Comparison of ENCODE assay signal across 12 mouse cellular contexts in genomic region chr19:6063081-6063480, GRCm38 (mm10). TPM values are rescaled to one million over a fixed set of nuclear protein-coding genes. Genes with fewer than 3 reads are reported as not detected.
A peak's percentile ranks its signal among the peaks of the same experiment; 100 is the strongest.
DNase-seq lines count a peak whose midpoint lies in the region; ATAC-seq and TF ChIP-seq lines count a peak whose summit lies in the region.
"Had no signal": no experiment of that assay in that cellular context is flagged by ENCODE, and none has a peak within 500 bp of the region (broad histone marks: within the 10 kb centered on the region; RNA-seq: fewer than 3 reads in every experiment).

No protein-coding gene starts in this region.

- no peak overlapping the region for H3K4me3 ChIP-seq in forebrain, embryonic 13.5 days
- H3K4me3 ChIP-seq in forebrain, embryonic 14.5 days (ENCODE audit: low read depth, low read length) = no peak overlapping the region
- peak overlapping the region; percentile 69 for H3K4me3 ChIP-seq in megakaryocyte, embryonic 14.5 days (replicated peaks)
- H3K4me3 ChIP-seq in intestine, embryonic 15.5 days (replicated peaks) = no peak overlapping the region
- no peak overlapping the region for H3K4me3 ChIP-seq in midbrain, embryonic 14.5 days (replicated peaks; ENCODE audit: low read depth, low read length)
- no peak overlapping the region for H3K4me3 ChIP-seq in gastrocnemius, adult 2 months

- peaks cover 57% of the 10 kb centered on the region for H3K4me1 ChIP-seq in forebrain, embryonic 13.5 days
- H3K4me1 ChIP-seq in forebrain, embryonic 14.5 days (ENCODE audit: control insufficient read depth, insufficient read depth, low read length) = peaks cover 23% of the 10 kb centered on the region
- H3K4me1 ChIP-seq in megakaryocyte, embryonic 14.5 days = peaks cover 65% of the 10 kb centered on the region
- H3K4me1 ChIP-seq in intestine, embryonic 15.5 days (replicated peaks) = peaks cover 29% of the 10 kb centered on the region
- peaks cover 32% of the 10 kb centered on the region for H3K4me1 ChIP-seq in midbrain, embryonic 14.5 days (ENCODE audit: control insufficient read depth, insufficient read depth, low read length)

- peak overlapping the region; percentile 26; the same call in 1 of the 2 replicates for H3K9ac ChIP-seq in forebrain, embryonic 13.5 days
- H3K9ac ChIP-seq in forebrain, embryonic 14.5 days (ENCODE audit: low read length) = no peak overlapping the region
- H3K9ac ChIP-seq in intestine, embryonic 15.5 days = no peak overlapping the region
- no peak overlapping the region for H3K9ac ChIP-seq in midbrain, embryonic 14.5 days (replicated peaks; ENCODE audit: low read length)

- H3K27ac ChIP-seq in forebrain, embryonic 13.5 days = no peak overlapping the region
- no peak overlapping the region for H3K27ac ChIP-seq in forebrain, embryonic 14.5 days (ENCODE audit: low read depth, low read length)
- no peak overlapping the region for H3K27ac ChIP-seq in intestine, embryonic 15.5 days
- H3K27ac ChIP-seq in midbrain, embryonic 14.5 days (replicated peaks; ENCODE audit: low read depth, low read length) = no peak overlapping the region
- H3K27ac ChIP-seq in gastrocnemius, adult 2 months = no peak overlapping the region

- H3K4me2 ChIP-seq in forebrain, embryonic 13.5 days = peak overlapping the region; percentile 100
- no peak overlapping the region for H3K4me2 ChIP-seq in forebrain, embryonic 14.5 days (ENCODE audit: low read length)
- H3K4me2 ChIP-seq in intestine, embryonic 15.5 days (replicated peaks) = peak overlapping the region; percentile 95; the same call in 1 of the 2 replicates
- H3K4me2 ChIP-seq in midbrain, embryonic 14.5 days (ENCODE audit: low read length) = peak overlapping the region; percentile 100; the same call in 1 of the 2 replicates

- TF ChIP-seq CTCF in gastrocnemius, adult 2 months (IDR thresholded peaks at IDR 0.05) = no peak

- DNase-seq in forebrain, embryonic 14.5 days (ENCODE audit: low spot score) = no peak
- no peak for DNase-seq in midbrain, embryonic 14.5 days
- no peak for DNase-seq in gastrocnemius, adult 2 months
- no peak for DNase-seq in kidney, adult 8-10 months
- DNase-seq: B cell, adult 2 months; cerebellum, adult 9-10 months; heart, adult 18-20 months; kidney, adult 18-20 months had no signal

- WGBS in forebrain, embryonic 13.5 days = 95% methylated on average over 6 of the region's 6 CpGs
- WGBS in forebrain, embryonic 14.5 days = 92% methylated on average over 6 of the region's 6 CpGs
- WGBS in intestine, embryonic 15.5 days = 89% methylated on average over 6 of the region's 6 CpGs
- 96% methylated on average over 6 of the region's 6 CpGs for WGBS in midbrain, embryonic 14.5 days

- H3K9me3 ChIP-seq in forebrain, embryonic 13.5 days (replicated peaks) = no peaks in the 10 kb centered on the region
- no peaks in the 10 kb centered on the region for H3K9me3 ChIP-seq in forebrain, embryonic 14.5 days (replicated peaks; ENCODE audit: control insufficient read depth, low read length)
- no peaks in the 10 kb centered on the region for H3K9me3 ChIP-seq in megakaryocyte, embryonic 14.5 days
- no peaks in the 10 kb centered on the region for H3K9me3 ChIP-seq in intestine, embryonic 15.5 days
- no peaks in the 10 kb centered on the region for H3K9me3 ChIP-seq in midbrain, embryonic 14.5 days (ENCODE audit: control insufficient read depth, low read length)

- peaks cover 18% of the 10 kb centered on the region for H3K36me3 ChIP-seq in forebrain, embryonic 13.5 days (ENCODE audit: poor library complexity, severe bottlenecking)
- peaks cover 15% of the 10 kb centered on the region; the same call in 1 of the 2 replicates for H3K36me3 ChIP-seq in forebrain, embryonic 14.5 days (ENCODE audit: control insufficient read depth, insufficient read depth, low read length)
- H3K36me3 ChIP-seq in megakaryocyte, embryonic 14.5 days (replicated peaks; ENCODE audit: low read length) = peaks cover 25% of the 10 kb centered on the region
- 0 out of 2 replicates have a peak, but pooled peaks cover 3% of the 10 kb centered on the region for H3K36me3 ChIP-seq in intestine, embryonic 15.5 days
- H3K36me3 ChIP-seq in midbrain, embryonic 14.5 days (ENCODE audit: control insufficient read depth, insufficient read depth, low read length) = peaks cover 7% of the 10 kb centered on the region

- intact Hi-C loops in gastrocnemius, adult 2 months (cut with DNase I) = no loop called here

- no peaks in the 10 kb centered on the region for H3K27me3 ChIP-seq in forebrain, embryonic 13.5 days
- H3K27me3 ChIP-seq in forebrain, embryonic 14.5 days (replicated peaks; ENCODE audit: control insufficient read depth, insufficient read depth, low read length) = no peaks in the 10 kb centered on the region
- H3K27me3 ChIP-seq in megakaryocyte, embryonic 14.5 days (replicated peaks) = no peaks in the 10 kb centered on the region
- H3K27me3 ChIP-seq in intestine, embryonic 15.5 days (replicated peaks) = no peaks in the 10 kb centered on the region
- no peaks in the 10 kb centered on the region for H3K27me3 ChIP-seq in midbrain, embryonic 14.5 days (ENCODE audit: control insufficient read depth, insufficient read depth, low read length)

- no peak for ATAC-seq in forebrain, embryonic 13.5 days
- no peak for ATAC-seq in forebrain, embryonic 14.5 days
- no peak for ATAC-seq in megakaryocyte, adult 5-6 weeks (ENCODE audit: poor library complexity, severe bottlenecking)
- ATAC-seq in intestine, embryonic 15.5 days = no peak
- ATAC-seq in midbrain, embryonic 14.5 days (ENCODE audit: low FRiP score, low TSS enrichment) = no peak

RNA-seq across cellular contexts. Expression of gene Znhit2, which starts 2.1 kb away (rescaled TPM):
- 31.1 and 33.7 TPM in 2 replicates for polyA plus RNA-seq in forebrain, embryonic 13.5 days (2015; fragmentation: Nextera tagmentation; extraction: Ambion mirVana)
- 38.2 and 40.5 TPM in 2 replicates for polyA plus RNA-seq in forebrain, embryonic 14.5 days (2014; fragmentation: Nextera tagmentation; extraction: Ambion mirVana)
- 39.7 and 64.8 TPM in 2 replicates for polyA plus RNA-seq in megakaryocyte, embryonic 14.5 days (2012; ENCODE audit: insufficient read depth, low replicate concordance)
- total RNA-seq in megakaryocyte, adult 5-6 weeks (2015) = 8.9 and 10.0 TPM in 2 replicates
- 10.4 and 11.3 TPM in 2 replicates for total RNA-seq in megakaryocyte, adult 5-6 weeks (2017)
- 30.1 and 31.9 TPM in 2 replicates for polyA plus RNA-seq in intestine, embryonic 15.5 days (2015; fragmentation: Nextera tagmentation; extraction: Ambion mirVana)
- 32.4 and 37.9 TPM in 2 replicates for polyA plus RNA-seq in midbrain, embryonic 14.5 days (2014; fragmentation: Nextera tagmentation; extraction: Ambion mirVana)
- total RNA-seq in gastrocnemius, adult 2 months (2021) = 1 to 10 TPM; 8.3 to 8.5 TPM

RNA-seq across cellular contexts. Expression of gene Tm7sf2, which starts 5.1 kb away (rescaled TPM):
- polyA plus RNA-seq in forebrain, embryonic 13.5 days (2015; fragmentation: Nextera tagmentation; extraction: Ambion mirVana) = 28.3 and 30.3 TPM in 2 replicates
- polyA plus RNA-seq in forebrain, embryonic 14.5 days (2014; fragmentation: Nextera tagmentation; extraction: Ambion mirVana) = 32.6 and 35.6 TPM in 2 replicates
- polyA plus RNA-seq in megakaryocyte, embryonic 14.5 days (2012; ENCODE audit: insufficient read depth, low replicate concordance) = 26.1 and 59.5 TPM in 2 replicates
- 4.7 and 8.6 TPM in 2 replicates for total RNA-seq in megakaryocyte, adult 5-6 weeks (2015)
- total RNA-seq in megakaryocyte, adult 5-6 weeks (2017) = 4.5 and 4.7 TPM in 2 replicates
- 34.8 and 34.9 TPM in 2 replicates for polyA plus RNA-seq in intestine, embryonic 15.5 days (2015; fragmentation: Nextera tagmentation; extraction: Ambion mirVana)
- polyA plus RNA-seq in midbrain, embryonic 14.5 days (2014; fragmentation: Nextera tagmentation; extraction: Ambion mirVana) = 43.7 and 57.6 TPM in 2 replicates
- 1 to 10 TPM; 4.6 TPM for total RNA-seq in gastrocnemius, adult 2 months (2021)

RNA-seq across cellular contexts. Expression of gene Fau, which starts 5.4 kb away (rescaled TPM):
- polyA plus RNA-seq in forebrain, embryonic 13.5 days (2015; fragmentation: Nextera tagmentation; extraction: Ambion mirVana) = 677 and 758 TPM in 2 replicates
- polyA plus RNA-seq in forebrain, embryonic 14.5 days (2014; fragmentation: Nextera tagmentation; extraction: Ambion mirVana) = 626 and 785 TPM in 2 replicates
- polyA plus RNA-seq in megakaryocyte, embryonic 14.5 days (2012; ENCODE audit: insufficient read depth, low replicate concordance) = 3,425 and 5,919 TPM in 2 replicates
- 2,056 and 2,077 TPM in 2 replicates for total RNA-seq in megakaryocyte, adult 5-6 weeks (2015)
- 1,670 and 1,985 TPM in 2 replicates for total RNA-seq in megakaryocyte, adult 5-6 weeks (2017)
- polyA plus RNA-seq in intestine, embryonic 15.5 days (2015; fragmentation: Nextera tagmentation; extraction: Ambion mirVana) = 876 and 881 TPM in 2 replicates
- polyA plus RNA-seq in midbrain, embryonic 14.5 days (2014; fragmentation: Nextera tagmentation; extraction: Ambion mirVana) = 602 and 698 TPM in 2 replicates
- total RNA-seq in gastrocnemius, adult 2 months (2021) = 100 to 1,000 TPM; 410 to 473 TPM

RNA-seq across cellular contexts. Expression of gene Mrpl49, which starts 5.5 kb away (rescaled TPM):
- polyA plus RNA-seq in forebrain, embryonic 13.5 days (2015; fragmentation: Nextera tagmentation; extraction: Ambion mirVana) = 75.6 and 80.7 TPM in 2 replicates
- polyA plus RNA-seq in forebrain, embryonic 14.5 days (2014; fragmentation: Nextera tagmentation; extraction: Ambion mirVana) = 82.8 and 85.5 TPM in 2 replicates
- 19.0 and 54.3 TPM in 2 replicates for polyA plus RNA-seq in megakaryocyte, embryonic 14.5 days (2012; ENCODE audit: insufficient read depth, low replicate concordance)
- total RNA-seq in megakaryocyte, adult 5-6 weeks (2015) = 28.7 and 35.8 TPM in 2 replicates
- 31.0 and 33.0 TPM in 2 replicates for total RNA-seq in megakaryocyte, adult 5-6 weeks (2017)
- 72.7 and 78.4 TPM in 2 replicates for polyA plus RNA-seq in intestine, embryonic 15.5 days (2015; fragmentation: Nextera tagmentation; extraction: Ambion mirVana)
- polyA plus RNA-seq in midbrain, embryonic 14.5 days (2014; fragmentation: Nextera tagmentation; extraction: Ambion mirVana) = 72.9 and 73.0 TPM in 2 replicates
- 10 to 100 TPM; 24.6 to 30.9 TPM for total RNA-seq in gastrocnemius, adult 2 months (2021)

RNA-seq across cellular contexts. Expression of gene Vps51, which starts 13.9 kb away (rescaled TPM):
- polyA plus RNA-seq in forebrain, embryonic 13.5 days (2015; fragmentation: Nextera tagmentation; extraction: Ambion mirVana) = 70.7 and 85.7 TPM in 2 replicates
- polyA plus RNA-seq in forebrain, embryonic 14.5 days (2014; fragmentation: Nextera tagmentation; extraction: Ambion mirVana) = 59.5 and 73.9 TPM in 2 replicates
- polyA plus RNA-seq in megakaryocyte, embryonic 14.5 days (2012; ENCODE audit: insufficient read depth, low replicate concordance) = 23.5 and 35.2 TPM in 2 replicates
- 49.2 and 58.3 TPM in 2 replicates for total RNA-seq in megakaryocyte, adult 5-6 weeks (2015)
- total RNA-seq in megakaryocyte, adult 5-6 weeks (2017) = 72.9 and 78.7 TPM in 2 replicates
- 61.2 and 64.5 TPM in 2 replicates for polyA plus RNA-seq in intestine, embryonic 15.5 days (2015; fragmentation: Nextera tagmentation; extraction: Ambion mirVana)
- polyA plus RNA-seq in midbrain, embryonic 14.5 days (2014; fragmentation: Nextera tagmentation; extraction: Ambion mirVana) = 86.1 and 86.7 TPM in 2 replicates
- 10 to 100 TPM; 20.6 to 23.9 TPM for total RNA-seq in gastrocnemius, adult 2 months (2021)
